Mouse (Mus musculus): ENCODE measurements around the gene Isoc2a. TPM values are rescaled to one million over a fixed set of nuclear protein-coding genes. Genes with fewer than 3 reads are reported as not detected.

The Isoc2a gene
- polyA plus RNA-seq, 1 experiment = 11.7 TPM

DNA sequence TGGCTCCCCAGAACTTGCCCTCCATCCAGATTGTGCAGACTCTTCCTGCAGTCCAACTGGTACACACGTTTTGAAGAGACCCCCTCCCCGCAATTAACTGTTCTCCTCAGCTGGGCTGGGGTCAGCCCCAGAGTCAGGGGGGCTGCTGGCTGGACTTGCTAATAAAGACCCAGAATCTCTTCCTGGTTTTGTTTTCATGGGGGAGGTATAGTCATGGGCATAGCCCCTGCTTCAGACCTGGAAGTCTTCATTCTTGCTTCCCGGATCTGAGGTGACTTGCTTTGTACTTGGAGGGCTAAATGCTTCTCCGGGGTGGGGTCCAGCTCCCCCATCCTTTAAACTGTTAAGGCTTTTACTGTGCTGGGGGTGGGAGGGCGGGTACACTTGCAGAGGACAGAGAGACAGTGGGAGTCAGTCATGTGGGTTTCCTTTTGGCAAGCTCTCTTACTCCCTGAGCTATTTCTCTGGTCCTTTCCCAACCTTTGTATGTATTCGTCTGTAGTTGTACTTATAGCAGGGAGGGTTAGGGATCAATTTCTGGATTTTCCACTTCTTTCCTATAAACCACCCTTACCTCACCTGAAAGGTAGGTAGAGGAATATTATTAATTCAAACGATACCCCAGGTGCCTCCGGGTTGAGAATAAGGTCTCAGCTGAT lies 45.0 kb downstream of the Isoc2a start, which contains the start of gene Nat14:
Nat14 (plus strand) TSS at position 205 of the 659 bp plus-strand sequence.
- TF ChIP-seq POLR2A (IDR thresholded peaks at IDR 0.05; ENCODE audit: extremely low read depth, insufficient read depth, low read length) (no peak), CTCF (IDR thresholded peaks at IDR 0.05; ENCODE audit: extremely low read depth, insufficient read depth, low read length) (no peak)
- Histone ChIP-seq H3K4me3 (ENCODE audit: insufficient read depth, low read length) (peak within 1 kb of the TSS; percentile 56), H3K27ac (ENCODE audit: insufficient read depth, low read length) (peak within 1 kb of the TSS; percentile 87), H3K4me1 (ENCODE audit: control insufficient read depth, insufficient read depth, low read length) (peaks cover 8% of the 10 kb centered on the region)

DNA sequence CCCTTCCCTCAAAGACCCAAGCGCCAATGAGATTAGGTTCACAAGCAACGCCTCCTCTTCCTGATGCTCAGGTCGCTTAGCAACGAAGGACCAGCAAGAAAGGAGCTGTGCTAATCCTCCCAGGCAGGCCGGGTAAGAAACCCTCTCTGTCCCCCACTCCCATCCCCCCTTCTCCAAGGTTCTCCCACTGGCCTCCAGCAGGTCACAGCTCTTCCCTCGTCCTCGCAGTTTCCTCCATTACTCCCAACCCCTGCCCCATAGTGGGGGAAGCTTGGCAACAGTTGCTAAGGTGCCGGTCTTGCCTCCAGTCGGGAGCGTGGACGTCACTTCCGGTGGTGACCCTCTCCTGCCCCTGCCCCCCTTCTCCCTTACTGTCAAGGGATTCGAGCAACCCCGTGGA lies 45.6 kb downstream of the Isoc2a start:
- Histone ChIP-seq H3K27ac (ENCODE audit: insufficient read depth, low read length) (peak overlapping the region; percentile 87), H3K4me1 (ENCODE audit: control insufficient read depth, insufficient read depth, low read length) (peaks cover 8% of the 10 kb centered on the region), H3K4me3 (ENCODE audit: insufficient read depth, low read length) (peak overlapping the region; percentile 56)
- TF ChIP-seq POLR2A (IDR thresholded peaks at IDR 0.05; ENCODE audit: extremely low read depth, insufficient read depth, low read length) = peak; percentile 56; the same call in 1 of the 2 replicates
- TF ChIP-seq CTCF (IDR thresholded peaks at IDR 0.05; ENCODE audit: extremely low read depth, insufficient read depth, low read length) = no peak

DNA sequence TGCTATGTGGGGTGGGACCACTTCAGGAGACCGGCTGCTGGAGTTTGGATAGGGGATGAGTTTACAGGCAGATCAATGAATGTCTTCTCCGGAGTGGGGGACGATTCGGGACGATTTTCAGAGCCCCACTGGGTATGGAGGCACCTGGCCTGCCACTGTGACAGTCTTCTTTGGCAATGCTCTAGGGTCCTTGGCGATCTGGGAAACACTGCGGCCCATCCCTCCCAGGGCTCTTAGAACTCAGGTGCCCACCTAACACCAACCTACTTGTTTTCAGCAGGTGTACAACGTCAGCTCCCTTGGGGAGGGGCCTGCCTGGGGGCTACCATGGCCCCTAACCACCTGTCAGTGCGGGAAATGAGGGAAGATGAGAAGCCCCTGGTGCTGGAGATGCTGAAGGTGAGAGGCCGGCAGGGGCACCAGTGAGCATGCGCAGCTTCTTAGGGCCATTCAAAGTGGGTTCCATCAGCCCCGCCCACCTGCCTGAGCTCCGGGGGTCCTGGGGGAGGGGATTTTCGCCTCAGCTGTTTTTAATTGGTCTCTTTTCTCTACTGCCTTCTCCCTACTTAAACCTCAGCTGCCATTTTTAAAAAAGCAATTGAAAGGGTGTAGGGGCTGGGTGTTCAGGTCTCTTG lies 46.1 kb downstream of the Isoc2a start:
- TF ChIP-seq POLR2A (IDR thresholded peaks at IDR 0.05; ENCODE audit: extremely low read depth, insufficient read depth, low read length) (0 out of 2 replicates have a peak, but pooled peaks have one; percentile 30), CTCF (IDR thresholded peaks at IDR 0.05; ENCODE audit: extremely low read depth, insufficient read depth, low read length) (no peak)
- Histone ChIP-seq H3K27ac (ENCODE audit: insufficient read depth, low read length) (peak overlapping the region; percentile 87), H3K4me3 (ENCODE audit: insufficient read depth, low read length) (peak overlapping the region; percentile 56), H3K4me1 (ENCODE audit: control insufficient read depth, insufficient read depth, low read length) (peaks cover 8% of the 10 kb centered on the region)

DNA sequence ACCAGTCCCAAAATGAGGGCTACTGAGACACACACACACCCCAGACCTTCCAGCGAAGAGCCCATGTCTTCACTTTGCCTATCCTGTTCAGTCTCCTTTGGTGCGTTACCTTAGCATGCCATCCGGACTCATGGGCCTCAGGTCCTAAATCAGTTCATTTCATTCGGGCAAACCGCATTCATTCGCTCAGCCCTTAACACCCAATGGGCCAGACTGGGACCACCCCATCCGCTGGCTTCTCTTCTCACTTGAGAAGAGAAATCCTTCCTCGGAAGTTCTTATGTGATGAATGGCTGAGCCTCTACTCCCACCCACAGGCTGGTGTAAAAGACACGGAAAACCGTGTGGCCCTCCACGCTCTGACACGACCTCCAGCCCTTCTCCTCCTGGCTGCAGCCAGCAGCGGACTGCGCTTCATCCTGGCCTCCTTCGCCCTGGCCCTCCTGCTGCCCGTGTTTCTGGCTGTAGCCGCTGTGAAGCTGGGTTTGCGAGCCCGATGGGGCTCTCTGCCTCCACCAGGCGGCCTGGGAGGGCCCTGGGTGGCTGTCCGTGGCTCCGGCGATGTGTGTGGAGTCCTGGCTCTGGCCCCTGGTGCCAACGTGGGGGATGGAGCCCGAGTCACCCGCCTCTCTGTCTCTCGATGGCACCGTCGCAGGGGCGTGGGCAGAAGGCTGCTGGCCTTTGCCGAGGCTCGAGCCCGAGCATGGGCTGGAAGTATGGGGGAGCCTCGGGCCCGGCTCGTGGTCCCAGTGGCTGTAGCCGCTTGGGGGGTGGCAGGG lies 46.8 kb downstream of the Isoc2a start:
- TF ChIP-seq CTCF (IDR thresholded peaks at IDR 0.05; ENCODE audit: extremely low read depth, insufficient read depth, low read length) = peak; percentile 24; the same call in 1 of the 2 replicates
- TF ChIP-seq POLR2A (IDR thresholded peaks at IDR 0.05; ENCODE audit: extremely low read depth, insufficient read depth, low read length) = no peak; the same call in 1 of the 2 replicates
- Histone ChIP-seq H3K4me3 (ENCODE audit: insufficient read depth, low read length) (peak overlapping the region; percentile 56), H3K4me1 (ENCODE audit: control insufficient read depth, insufficient read depth, low read length) (peaks cover 8% of the 10 kb centered on the region), H3K27ac (ENCODE audit: insufficient read depth, low read length) (peak overlapping the region; percentile 87)

DNA sequence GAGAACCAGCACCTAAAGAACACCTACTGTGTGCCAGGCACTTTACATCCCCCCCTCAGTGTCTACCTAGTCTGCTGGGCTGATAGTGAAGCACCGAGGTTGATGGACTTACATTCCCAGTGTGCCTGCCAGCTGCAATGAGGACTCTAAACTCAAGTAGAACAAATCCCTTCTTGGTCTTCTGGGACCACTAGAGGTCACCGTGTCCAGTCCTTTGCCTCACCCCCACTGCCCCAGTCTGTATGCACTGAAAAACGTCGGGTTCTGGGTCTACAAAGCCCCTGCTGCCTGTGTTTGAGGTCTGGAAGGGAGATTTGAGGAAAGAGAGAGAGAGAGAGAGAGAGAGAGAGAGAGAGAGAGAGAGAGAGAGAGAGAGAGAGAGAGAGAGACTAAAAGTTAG lies 47.5 kb downstream of the Isoc2a start:
- Histone ChIP-seq H3K4me3 (ENCODE audit: insufficient read depth, low read length) (no peak overlapping the region; the same call in 1 of the 2 replicates), H3K4me1 (ENCODE audit: control insufficient read depth, insufficient read depth, low read length) (peaks cover 8% of the 10 kb centered on the region), H3K27ac (ENCODE audit: insufficient read depth, low read length) (peak overlapping the region; percentile 87; the same call in 1 of the 2 replicates)
- no peak for TF ChIP-seq POLR2A (IDR thresholded peaks at IDR 0.05; ENCODE audit: extremely low read depth, insufficient read depth, low read length)
- no peak for TF ChIP-seq CTCF (IDR thresholded peaks at IDR 0.05; ENCODE audit: extremely low read depth, insufficient read depth, low read length)

DNA sequence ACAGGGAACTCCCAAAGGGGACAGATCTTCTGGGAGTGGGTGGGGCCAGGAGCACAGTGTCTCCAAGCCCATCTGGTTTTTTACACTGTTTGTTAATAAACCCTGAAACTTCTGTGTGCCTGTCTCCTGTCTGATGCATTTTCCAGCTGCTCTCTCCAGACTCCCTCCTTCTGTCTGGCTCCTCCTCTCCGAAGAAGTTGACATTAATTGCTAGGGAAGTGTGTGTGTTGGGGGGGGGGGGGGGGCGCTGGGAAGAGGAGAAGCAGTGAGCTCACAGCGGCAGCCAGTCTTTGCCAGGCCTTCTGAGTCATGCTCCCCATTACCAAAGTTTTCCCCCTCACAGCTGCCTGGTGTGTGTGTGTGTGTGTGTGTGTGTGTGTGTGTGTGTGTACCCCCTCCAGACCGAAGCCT lies 47.9 kb downstream of the Isoc2a start:
- Histone ChIP-seq H3K4me3 (ENCODE audit: insufficient read depth, low read length) (no peak overlapping the region), H3K27ac (ENCODE audit: insufficient read depth, low read length) (peak overlapping the region; percentile 37), H3K4me1 (ENCODE audit: control insufficient read depth, insufficient read depth, low read length) (peaks cover 8% of the 10 kb centered on the region)
- TF ChIP-seq POLR2A (IDR thresholded peaks at IDR 0.05; ENCODE audit: extremely low read depth, insufficient read depth, low read length) = 0 out of 2 replicates have a peak, but pooled peaks have one; percentile 7
- no peak for TF ChIP-seq CTCF (IDR thresholded peaks at IDR 0.05; ENCODE audit: extremely low read depth, insufficient read depth, low read length)

DNA sequence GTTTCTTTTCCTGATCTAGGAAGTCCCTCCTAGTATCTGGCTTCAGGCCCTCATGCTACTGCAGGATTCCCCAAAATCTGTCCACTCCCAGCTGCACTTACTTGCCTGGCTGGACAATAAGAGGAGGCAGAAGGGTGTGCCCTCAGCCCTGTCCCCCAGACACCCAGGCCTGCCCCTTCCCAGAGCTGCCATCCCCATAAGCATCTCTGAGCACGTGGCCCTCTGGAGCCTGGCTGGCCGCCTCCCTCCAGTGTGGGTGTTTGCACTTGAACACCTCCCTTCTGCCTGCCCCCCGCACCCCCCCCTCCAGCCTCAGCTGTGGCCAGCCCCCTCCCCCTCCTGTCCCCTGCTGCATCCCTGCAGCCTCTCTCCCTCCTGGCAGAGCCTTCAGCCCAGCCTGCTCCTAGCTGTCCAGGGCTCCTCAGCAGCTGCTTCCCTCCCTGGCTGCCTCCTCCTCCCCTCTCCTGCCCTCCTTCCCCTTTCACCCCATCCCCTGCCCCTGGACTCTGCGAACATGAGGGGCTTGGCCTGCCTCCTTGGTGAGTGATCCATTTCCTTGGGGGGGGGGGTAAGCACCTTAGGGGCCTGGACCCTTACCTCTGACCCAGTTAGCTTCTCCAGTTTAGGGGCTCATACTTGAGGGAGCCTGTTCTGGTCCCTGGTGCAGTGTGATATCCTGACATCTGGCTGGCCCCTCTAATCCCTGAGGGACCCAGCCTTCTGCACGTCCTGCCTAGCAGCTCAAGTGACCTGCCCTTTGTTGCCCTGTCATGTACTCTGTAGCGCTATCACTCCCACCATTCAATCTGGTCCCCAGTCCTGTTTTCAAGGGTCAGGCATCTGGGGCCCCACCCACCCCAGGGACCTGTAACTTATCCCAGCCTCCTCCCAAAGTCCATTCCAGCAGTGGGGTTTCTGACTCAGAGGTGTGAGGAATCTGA lies 48.8 kb downstream of the Isoc2a start, which contains the start of gene Ssc5d:
Ssc5d (plus strand) TSS at position 345 of the 941 bp plus-strand sequence.
- no peak for TF ChIP-seq CTCF (IDR thresholded peaks at IDR 0.05; ENCODE audit: extremely low read depth, insufficient read depth, low read length)
- no peak for TF ChIP-seq POLR2A (IDR thresholded peaks at IDR 0.05; ENCODE audit: extremely low read depth, insufficient read depth, low read length)
- Histone ChIP-seq H3K4me1 (ENCODE audit: control insufficient read depth, insufficient read depth, low read length) (peaks cover 8% of the 10 kb centered on the region), H3K4me3 (ENCODE audit: insufficient read depth, low read length) (no peak within 1 kb of the TSS), H3K27ac (ENCODE audit: insufficient read depth, low read length) (peak within 1 kb of the TSS; percentile 87)

DNA sequence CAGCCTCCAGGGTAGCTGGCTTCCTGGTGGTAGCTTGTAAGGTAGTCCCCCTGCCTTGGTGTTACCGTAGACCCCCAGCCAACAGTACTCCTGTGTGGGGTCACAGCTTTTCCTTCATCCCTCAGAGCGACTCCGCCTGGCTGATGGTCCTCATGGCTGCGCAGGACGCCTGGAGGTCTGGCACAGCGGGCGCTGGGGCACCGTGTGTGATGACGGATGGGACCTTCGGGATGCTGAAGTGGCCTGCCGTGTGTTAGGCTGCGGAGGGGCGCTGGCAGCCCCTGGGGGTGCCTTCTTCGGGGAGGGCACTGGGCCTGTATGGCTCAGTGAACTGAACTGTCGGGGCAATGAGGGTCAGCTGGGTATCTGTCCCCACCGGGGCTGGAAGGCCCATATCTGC lies 49.9 kb downstream of the Isoc2a start:
- no peak overlapping the region for H3K27ac ChIP-seq (ENCODE audit: insufficient read depth, low read length)
- no peak overlapping the region for H3K4me3 ChIP-seq (ENCODE audit: insufficient read depth, low read length)
- TF ChIP-seq POLR2A (IDR thresholded peaks at IDR 0.05; ENCODE audit: extremely low read depth, insufficient read depth, low read length) = no peak
- TF ChIP-seq CTCF (IDR thresholded peaks at IDR 0.05; ENCODE audit: extremely low read depth, insufficient read depth, low read length) = no peak
- H3K4me1 ChIP-seq (ENCODE audit: control insufficient read depth, insufficient read depth, low read length) = peaks cover 6% of the 10 kb centered on the region

Measured in cortical plate, adult 2 months (tissue).